Mouse (Mus musculus): ENCODE data around the gene Plekhb2.

Gene Plekhb2

DNA sequence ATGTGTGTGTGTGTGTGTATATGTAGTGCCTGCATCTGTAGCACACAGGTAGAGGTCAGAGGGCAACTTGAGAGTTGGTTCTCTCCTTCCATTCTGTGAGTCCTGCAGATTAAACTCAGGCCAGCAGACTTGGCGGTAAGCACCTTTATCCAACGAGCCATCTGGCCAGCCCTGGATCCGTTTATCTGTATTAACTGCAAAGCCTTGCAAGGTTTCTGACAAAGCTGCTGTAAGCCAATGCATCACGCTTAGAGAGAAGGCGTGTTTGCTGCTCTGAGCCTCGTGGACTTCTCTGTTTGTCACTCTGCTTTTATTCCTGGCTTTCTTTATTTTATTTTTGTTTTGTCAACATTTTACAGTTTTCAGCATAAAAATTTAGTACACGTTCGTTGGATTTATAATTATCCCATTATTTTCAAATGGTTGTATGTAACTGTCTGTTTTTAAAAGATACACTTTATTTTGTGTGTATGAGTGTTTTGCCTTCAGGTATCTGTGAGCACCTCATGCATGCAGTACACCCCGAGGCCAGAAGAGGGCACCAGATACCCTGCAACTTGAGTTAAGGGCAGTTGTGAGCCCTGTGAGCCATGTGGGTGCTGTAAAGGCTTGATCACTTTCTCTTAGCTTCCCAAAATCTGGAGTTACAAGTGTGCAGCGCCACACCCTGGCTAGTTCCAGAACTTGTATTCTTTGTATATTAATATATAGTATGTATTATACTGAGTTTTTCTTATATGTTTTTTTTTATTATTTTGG lies 17.2 kb downstream of the Plekhb2 start:
- DNase-seq (ENCODE audit: low spot score): peak; percentile 73

DNA sequence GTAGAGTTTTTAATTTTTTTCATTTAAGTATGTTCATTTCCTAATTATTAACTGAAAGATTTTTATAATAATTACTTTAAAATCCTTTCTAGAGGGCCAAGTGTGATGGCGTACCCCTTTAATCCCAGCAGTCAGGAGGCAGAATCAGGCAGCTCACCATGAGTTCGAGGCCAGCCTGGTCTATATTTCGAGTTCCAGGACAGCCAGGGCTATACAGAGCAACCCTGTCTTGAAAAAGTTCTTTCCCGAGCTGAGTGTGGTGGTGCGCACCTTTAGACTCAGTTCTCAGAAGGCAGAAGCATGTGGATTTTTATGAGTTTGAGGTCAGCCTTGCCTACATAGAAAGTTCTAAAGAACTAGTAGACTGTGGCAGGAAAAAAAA lies 17.8 kb downstream of the Plekhb2 start:
- DNase-seq (ENCODE audit: low spot score): no peak

DNA sequence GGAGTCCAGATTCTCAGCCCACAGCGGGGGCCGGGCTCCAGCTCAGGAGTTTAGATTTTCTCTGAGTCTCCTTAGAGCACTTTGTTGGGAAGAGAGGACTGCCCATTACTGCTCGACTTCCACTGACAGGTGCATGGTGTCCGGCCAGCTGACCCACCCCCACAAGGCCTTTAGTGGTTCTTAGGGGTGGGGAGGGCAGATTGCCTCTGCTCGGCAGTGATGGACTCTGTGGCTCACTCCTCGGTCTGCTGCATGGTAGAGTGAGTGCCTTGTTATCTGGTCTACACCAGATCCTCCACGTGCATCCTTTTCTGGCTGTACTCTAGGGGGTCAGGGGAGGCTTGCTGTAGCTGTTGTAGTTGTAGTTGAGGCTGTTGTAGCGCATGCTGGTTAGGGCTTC lies 18.6 kb downstream of the Plekhb2 start:
- DNase-seq (ENCODE audit: low spot score): no peak

DNA sequence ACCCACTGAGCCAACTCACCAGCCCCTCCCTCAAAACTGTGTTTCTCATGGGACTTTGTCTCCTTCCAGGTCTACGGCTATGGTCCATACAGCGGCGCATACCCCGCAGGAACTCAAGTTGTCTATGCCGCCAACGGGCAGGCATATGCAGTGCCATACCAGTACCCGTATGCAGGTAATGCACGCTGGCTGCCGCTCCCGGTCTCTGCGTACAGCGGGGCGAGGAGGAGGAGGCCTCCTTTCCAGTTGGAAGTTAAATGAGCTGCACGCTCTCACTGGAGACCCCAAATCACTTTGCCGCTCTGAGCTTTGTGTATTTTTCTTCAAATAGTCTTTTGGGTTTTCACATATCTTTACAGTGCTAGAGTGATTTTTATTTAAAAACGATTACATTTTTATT lies 19.5 kb downstream of the Plekhb2 start:
- DNase-seq (ENCODE audit: low spot score): no peak

DNA sequence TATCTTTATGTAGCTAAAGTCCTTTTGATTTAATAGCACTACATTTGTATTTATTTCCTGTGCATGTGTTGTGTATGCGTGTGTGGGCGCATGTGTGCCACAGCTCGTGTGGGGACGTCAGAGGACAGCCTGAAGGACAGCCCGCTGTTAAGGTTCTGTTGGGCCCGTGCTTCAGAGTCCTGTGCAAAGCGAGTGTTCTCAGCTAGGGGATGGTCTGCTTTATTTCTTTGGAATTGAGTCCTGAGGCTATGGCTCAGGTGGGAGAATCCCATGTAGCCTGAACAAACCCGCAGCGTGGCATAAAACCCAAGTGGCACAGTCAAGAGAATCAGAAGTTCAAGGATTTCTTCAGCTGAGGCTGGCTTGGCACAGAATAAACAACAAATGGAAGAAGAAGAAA lies 21.4 kb downstream of the Plekhb2 start:
- no peak for DNase-seq (ENCODE audit: low spot score)

DNA sequence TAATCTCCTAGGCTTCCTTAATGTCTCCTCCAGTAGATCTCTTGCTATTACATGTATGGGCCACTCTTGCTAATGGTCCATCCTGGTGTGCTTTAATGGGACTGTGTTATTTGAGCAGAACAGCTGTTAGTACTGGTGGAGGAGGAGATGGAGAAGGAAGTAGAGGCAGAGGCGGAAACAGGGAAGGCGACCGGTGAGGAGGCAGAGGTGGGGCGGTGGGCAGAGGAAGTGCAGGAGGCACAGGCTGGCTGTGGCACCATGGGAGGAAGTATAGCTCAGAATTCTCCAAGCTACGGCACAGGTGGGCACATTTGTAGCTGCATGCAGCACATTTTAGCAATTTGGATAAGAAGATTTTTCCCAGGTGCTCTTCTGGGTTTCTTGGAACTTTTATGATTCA lies 23.8 kb downstream of the Plekhb2 start:
- DNase-seq (ENCODE audit: low spot score): no peak

DNA sequence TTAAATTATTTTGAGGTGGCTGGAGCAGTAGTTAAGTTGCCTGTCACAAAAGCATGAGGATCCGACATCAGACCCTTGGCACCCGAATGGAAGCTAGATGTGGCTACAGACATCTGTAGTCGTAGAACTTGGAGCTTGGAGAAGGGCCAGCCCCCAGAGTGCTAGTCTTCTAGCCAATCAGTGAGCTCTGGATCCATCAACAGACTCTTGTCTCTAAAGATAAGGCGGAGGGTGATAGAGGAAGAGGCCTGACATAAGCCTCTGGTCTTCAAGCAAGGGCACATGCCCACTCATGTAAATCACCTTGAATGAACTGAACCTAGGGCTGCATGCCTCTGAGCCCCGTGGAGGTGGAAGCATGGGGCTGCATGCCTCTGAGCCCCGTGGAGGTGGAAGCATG lies 29.8 kb downstream of the Plekhb2 start:
- DNase-seq (ENCODE audit: low spot score): no peak

DNA sequence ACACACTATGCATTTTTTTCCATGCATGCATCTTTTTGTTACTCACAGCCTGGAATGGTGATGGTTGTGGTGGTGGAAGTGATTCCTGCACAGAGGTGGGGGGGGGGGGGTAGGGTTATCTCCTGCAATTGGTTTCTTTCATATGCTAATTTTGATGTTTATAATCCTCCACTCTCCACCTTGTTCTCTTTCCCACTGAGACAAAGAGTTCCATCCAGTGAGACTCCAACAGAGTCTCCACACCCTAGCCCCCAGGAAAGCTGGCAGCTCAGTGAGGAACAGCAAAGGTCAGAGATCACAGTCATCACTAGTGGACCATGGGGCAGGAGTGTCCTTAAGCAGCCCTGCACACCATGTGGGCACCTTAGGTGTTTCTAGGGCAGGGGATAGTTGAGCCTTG lies 34.0 kb downstream of the Plekhb2 start:
- DNase-seq (ENCODE audit: low spot score): no peak

DNA sequence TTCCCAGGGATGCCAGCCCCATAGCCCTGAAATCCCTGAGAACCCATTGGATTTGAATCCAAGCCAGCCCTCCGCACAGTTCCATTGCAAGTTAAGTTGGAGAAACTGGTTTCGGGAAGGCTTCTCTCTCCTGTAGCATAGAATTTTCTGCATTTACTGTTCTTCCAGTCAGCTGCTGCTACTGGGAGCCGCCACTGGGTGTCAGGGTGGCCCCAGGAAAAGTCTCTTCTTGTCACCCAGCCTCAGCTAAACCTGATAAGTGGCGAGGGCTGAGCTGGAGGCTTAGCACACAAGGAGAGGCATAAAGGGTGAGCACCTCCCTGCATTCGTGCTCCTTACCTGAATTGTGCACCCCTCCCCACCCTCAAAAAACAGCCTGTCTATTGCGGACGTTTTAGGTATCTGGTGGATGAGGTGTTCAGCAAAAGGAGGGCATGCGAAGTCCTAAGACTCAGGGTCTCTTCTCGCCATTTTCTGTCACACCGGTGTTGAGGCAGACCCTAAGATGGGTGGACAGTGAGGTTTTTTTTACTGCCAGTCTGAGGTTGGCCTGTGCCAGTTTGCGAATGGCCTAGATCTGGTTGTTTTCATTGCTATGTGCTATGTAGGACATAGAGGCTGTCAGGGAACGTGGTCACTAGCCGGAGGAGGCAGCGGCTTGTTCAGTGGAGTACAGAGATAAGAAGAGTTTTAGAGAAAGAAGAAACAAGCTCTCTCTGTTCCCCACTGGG lies 41.9 kb downstream of the Plekhb2 start:
- DNase-seq (ENCODE audit: low spot score): peak; percentile 35

DNA sequence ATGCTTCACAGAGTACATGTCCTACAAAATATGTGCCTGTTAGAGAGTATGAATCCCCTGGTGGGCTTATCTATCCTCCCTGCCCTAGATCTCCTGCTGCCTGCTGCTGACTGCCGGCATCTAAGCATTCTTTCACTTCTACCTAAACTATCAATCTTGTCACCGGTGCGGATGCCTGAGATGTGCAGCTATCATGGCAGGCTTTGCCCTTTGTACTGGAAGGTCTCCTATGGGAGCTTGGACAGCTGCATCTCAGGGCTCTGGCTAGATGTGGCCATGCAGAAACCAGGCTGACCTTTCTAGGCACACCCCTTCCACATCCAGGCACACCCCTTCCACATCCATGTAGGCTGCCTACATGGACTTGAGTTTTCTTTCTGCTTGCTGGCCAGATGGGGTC lies 42.7 kb downstream of the Plekhb2 start:
- no peak for DNase-seq (ENCODE audit: low spot score)

DNA sequence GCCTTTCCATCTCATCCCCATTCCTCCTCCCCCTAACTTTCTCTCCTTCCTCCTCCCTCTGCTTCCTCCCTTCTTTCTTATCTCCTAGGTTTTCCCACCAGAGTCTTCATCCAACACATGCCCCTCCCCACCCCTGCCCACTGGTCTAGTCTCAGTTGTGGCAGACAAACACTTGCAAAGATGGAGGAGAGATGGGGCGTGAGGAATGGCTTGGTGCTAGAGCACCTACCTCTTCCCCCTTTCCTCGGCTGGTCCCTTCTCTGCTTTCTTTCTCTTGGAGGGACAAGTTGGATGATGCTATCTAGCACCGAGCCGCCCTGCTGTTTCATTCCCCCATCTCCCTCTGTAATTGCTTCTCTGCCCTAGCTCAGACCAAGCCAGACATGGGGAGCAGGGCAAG lies 43.6 kb downstream of the Plekhb2 start:
- no peak for DNase-seq (ENCODE audit: low spot score)

DNA sequence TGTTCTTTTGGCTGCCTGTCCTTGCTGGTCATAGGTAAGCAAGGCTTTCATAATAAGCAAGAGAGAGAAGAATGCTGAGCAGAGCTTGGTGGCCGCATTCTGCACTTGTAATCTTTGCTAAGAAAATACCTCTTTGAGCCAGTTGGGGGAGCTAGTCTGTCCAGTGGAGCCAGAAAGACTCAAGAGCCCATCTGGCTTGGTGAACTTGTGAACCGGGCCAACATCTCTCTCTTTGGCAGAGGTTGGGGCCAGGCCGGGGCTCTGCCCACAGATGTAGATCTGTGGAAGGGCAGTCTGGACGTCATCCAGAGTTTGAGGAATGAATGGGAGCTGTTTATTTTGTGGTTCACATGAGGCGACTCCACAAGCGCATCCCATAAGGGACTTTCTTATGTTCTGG lies 44.1 kb downstream of the Plekhb2 start:
- peak; percentile 17 for DNase-seq (ENCODE audit: low spot score)

DNA sequence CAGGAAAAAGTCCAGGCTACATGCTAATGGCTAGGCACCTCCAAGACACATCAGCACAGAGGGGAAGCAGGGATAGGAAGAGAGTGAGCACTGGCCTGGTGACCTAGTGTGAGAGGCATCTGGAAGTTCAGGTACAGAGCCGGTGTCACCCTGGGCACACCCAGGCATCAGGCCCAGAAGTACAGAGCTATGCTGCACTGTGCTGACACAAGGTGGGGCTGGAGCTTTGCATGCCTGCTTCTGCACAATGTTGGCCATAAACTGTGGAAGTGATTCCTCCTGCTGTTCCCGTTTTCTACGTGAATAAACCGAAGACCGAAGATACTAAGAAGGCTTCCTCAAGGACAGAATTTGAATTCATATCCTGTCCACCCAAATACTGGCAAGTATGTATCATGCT lies 46.3 kb downstream of the Plekhb2 start:
- no peak for DNase-seq (ENCODE audit: low spot score)

DNA sequence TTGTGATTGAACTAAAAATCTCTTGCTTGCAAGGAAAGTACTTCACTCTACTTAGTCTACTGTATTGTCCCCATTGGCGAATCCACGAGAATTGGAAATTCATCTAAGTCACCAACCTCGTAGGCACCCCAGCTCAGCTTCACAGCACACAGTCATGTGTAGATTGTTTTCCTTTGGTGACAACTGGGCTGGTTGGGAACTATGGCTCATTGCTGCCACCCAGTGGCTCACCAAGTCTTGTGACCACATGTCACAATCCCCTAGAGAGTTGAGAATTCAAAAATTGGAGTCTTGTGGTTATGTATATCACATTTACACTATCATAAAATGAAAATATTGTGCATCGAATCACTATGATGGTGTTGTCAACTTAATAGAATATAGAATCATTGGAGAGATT lies 47.1 kb downstream of the Plekhb2 start:
- DNase-seq (ENCODE audit: low spot score): peak; percentile 69

DNA sequence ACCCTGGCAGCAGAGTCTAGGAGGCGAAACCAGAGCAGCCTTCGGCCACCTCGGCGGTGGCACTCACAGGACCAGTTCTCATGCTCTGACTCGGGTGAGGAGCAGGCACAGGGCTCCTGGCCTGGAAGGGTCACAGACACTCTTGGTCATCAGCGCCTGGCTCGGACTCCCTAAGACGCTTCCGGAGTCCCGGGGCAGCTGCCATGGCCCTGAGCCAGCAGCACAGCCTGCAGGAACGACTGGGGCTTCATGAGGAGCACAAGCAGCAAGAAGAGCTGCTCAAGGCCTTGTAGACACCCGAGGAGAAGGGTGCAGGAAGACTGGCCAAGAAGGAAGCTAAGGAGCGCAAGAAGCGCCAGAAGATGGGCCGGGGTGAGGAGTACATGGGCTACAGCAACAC lies 78.9 kb downstream of the Plekhb2 start:
- DNase-seq (ENCODE audit: low spot score): no peak
